Mouse (Mus musculus) embryonic facial prominence, embryonic 14.5 days (tissue): ENCODE results near the gene Zfp800. TPM values are rescaled to one million over a fixed set of nuclear protein-coding genes. Genes with fewer than 3 reads are reported as not detected.

ENCODE experiments used
- ATAC-seq: fragments of 200-750 bp; cut with Nextera tagmentation; 2 replicates; pipeline ENCODE4 v1.8.0; 2017; ENCODE audit warnings: low read depth, moderate number of reproducible peaks, moderate TSS enrichment
- DNase-seq: peaks from one replicate; pipeline ENCODE4 v3.0.0-alpha.2; 2015; ENCODE audit warnings: low spot score
- H3K27ac ChIP-seq: fragments of 300-500 bp; sonication (generic); replicated peaks from 2 replicates; pipeline ENCODE4 v1.5.1; 2014; ENCODE audit warnings: low read depth, mild to moderate bottlenecking, low read length, moderate library complexity
- H3K27me3 ChIP-seq: fragments of 300-500 bp; sonication (generic); replicated peaks from 2 replicates; pipeline ENCODE4 v1.6.1; 2014; ENCODE audit warnings: low read length; ENCODE audit not compliant: control insufficient read depth, insufficient read depth
- H3K36me3 ChIP-seq: fragments of 300-500 bp; sonication (generic); 2 replicates; pipeline ENCODE4 v1.6.1; 2014; ENCODE audit warnings: low read length, mixed read lengths; ENCODE audit not compliant: control insufficient read depth, insufficient read depth
- H3K4me1 ChIP-seq: fragments of 300-500 bp; sonication (generic); 2 replicates; pipeline ENCODE4 v1.6.1; 2014; ENCODE audit warnings: antibody characterized with exemption, low read length; ENCODE audit not compliant: control insufficient read depth, insufficient read depth
- H3K4me2 ChIP-seq: fragments of 300-500 bp; sonication (generic); 2 replicates; pipeline ENCODE4 v1.6.1; 2014; ENCODE audit warnings: low read depth, mild to moderate bottlenecking, low read length, moderate library complexity, mixed read lengths
- H3K4me3 ChIP-seq: fragments of 300-500 bp; sonication (generic); 2 replicates; pipeline ENCODE4 v1.5.1; 2014; ENCODE audit warnings: low read depth, mild to moderate bottlenecking, low read length
- H3K9ac ChIP-seq: fragments of 300-500 bp; sonication (generic); 2 replicates; pipeline ENCODE4 v1.6.1; 2014; ENCODE audit warnings: low read depth, mild to moderate bottlenecking, low read length, moderate library complexity, mixed read lengths
- H3K9me3 ChIP-seq: fragments of 300-500 bp; sonication (generic); 2 replicates; pipeline ENCODE4 v1.6.1; 2016; ENCODE audit warnings: low read length; ENCODE audit not compliant: control insufficient read depth
- WGBS: fragments of 180-500 bp; shearing (Covaris S2); extraction: QIAGEN DNeasy Blood & Tissue Kit; methylation state at CpG from one replicate; pipeline ENCODE4 v1.1.7; 2014; 5-methylcytosine and 5-hydroxymethylcytosine counted together
- polyA plus RNA-seq: library from polyadenylated mRNA; unstranded; fragments of >200 nt; fragmentation: Nextera tagmentation; extraction: Ambion mirVana; gene quantifications from 2 replicates; pipeline ENCODE4 v1.2.1, GENCODE M21; 2014

Gene Zfp800
- polyA plus RNA-seq, 1 experiment from 2014 or later: 19.9 TPM

DNA sequence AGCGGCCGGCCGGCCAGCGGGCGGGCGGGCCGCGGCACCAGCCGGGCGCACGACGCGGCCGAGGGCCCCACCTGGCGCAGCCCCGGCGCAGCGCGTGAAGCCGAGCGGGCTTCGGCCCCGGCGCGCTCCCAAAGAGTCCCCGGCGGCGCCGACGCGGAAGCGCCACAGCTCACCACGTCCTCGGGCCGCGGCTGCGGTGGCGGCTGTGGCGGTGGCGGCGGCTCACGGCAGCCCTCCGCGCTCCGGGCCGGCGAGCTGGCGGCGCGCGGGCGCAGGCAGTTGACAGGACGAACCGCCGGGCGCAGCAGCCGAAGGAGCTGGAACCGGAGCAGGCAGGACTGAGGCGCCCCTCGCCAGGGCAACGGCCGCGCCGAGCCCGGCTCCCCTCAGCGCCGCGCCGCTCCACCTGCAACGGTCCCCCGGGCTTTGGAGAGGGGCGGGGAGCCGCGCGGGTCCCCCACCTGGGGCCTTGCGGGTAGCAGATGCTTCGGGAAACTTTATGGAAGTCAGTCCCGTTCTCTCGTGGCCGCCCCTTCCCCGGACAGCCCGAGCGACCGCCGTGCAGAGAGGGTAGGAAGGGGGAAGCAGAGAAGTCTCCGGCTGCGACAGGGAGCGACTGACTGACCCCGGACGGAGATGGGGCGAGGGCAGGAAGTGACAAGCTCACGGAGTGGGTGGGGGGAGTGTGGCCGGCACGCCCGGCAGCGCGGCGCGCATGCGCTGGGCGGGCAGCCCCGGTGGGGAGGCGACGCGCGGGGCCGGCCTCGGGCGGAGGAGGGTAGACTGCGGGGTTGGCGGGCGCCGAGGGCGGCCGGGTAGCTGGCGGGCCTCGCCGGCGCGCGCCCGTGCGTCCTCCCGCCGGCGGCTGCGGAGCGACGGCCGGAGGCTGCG is 136.3 kb downstream of the Zfp800 start:
- H3K9me3 ChIP-seq: no peaks in the 10 kb centered on the region
- H3K4me3 ChIP-seq: peak overlapping the region; percentile 88
- peak overlapping the region; percentile 80 for H3K9ac ChIP-seq
- H3K4me2 ChIP-seq: peak overlapping the region; percentile 91
- H3K36me3 ChIP-seq: peaks cover 21% of the 10 kb centered on the region; the same call in 1 of the 2 replicates
- DNase-seq: peak; percentile 95
- H3K4me1 ChIP-seq: peaks cover 5% of the 10 kb centered on the region; the same call in 1 of the 2 replicates
- peak overlapping the region; percentile 80 for H3K27ac ChIP-seq
- WGBS: no CpG with 5 or more reads among the region's 131 CpGs
- ATAC-seq: peak; percentile 97
- no peaks in the 10 kb centered on the region for H3K27me3 ChIP-seq

GRCm38 (mm10) chr6:28260425-28261191 is 137.2 kb downstream of the Zfp800 start:
- peaks cover 5% of the 10 kb centered on the region; the same call in 1 of the 2 replicates for H3K4me1 ChIP-seq
- peak overlapping the region; percentile 80; the same call in 1 of the 2 replicates for H3K27ac ChIP-seq
- WGBS: 1% methylated on average over 38 of the region's 64 CpGs
- peaks cover 28% of the 10 kb centered on the region; the same call in 1 of the 2 replicates for H3K36me3 ChIP-seq
- H3K27me3 ChIP-seq: no peaks in the 10 kb centered on the region
- DNase-seq (peak; percentile 23), ATAC-seq (peak; percentile 17)
- H3K9me3 ChIP-seq: no peaks in the 10 kb centered on the region
- peak overlapping the region; percentile 88 for H3K4me3 ChIP-seq
- peak overlapping the region; percentile 91 for H3K4me2 ChIP-seq
- H3K9ac ChIP-seq: peak overlapping the region; percentile 80

GRCm38 (mm10) chr6:28259750-28260149 is 138.1 kb downstream of the Zfp800 start:
- Histone ChIP-seq H3K4me1 (peaks cover 5% of the 10 kb centered on the region; the same call in 1 of the 2 replicates), H3K36me3 (peaks cover 35% of the 10 kb centered on the region), H3K4me3 (no peak overlapping the region), H3K9ac (no peak overlapping the region), H3K27me3 (no peaks in the 10 kb centered on the region), H3K4me2 (no peak overlapping the region), H3K27ac (no peak overlapping the region), H3K9me3 (no peaks in the 10 kb centered on the region)
- DNase-seq: no peak
- ATAC-seq: no peak
- 92% methylated on average over 5 of the region's 5 CpGs for WGBS

DNA sequence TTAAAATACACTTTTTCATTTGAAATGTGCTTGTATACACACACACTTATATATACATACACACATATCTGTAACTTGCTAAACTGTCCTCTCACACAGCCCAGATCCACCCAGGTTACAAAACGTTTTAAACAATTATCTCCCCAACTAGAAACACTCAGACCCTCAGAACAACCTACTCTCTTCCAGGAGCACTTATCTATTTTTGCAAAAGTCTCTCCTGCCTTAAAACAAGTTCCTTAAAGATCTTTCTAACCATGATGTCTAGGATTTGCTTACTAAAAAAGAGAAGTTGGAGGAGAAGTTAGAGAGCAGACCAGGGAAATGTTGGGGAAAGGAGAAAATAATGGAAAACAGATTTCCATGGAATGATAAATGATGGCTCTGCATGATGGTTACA is 139.4 kb downstream of the Zfp800 start:
- Histone ChIP-seq H3K4me2 (no peak overlapping the region), H3K9ac (no peak overlapping the region), H3K27me3 (no peaks in the 10 kb centered on the region), H3K9me3 (no peaks in the 10 kb centered on the region), H3K27ac (no peak overlapping the region), H3K4me3 (no peak overlapping the region), H3K4me1 (peaks cover 5% of the 10 kb centered on the region; the same call in 1 of the 2 replicates), H3K36me3 (peaks cover 44% of the 10 kb centered on the region)
- ATAC-seq (no peak), DNase-seq (no peak)
- WGBS: 45% methylated on average over 1 of the region's 1 CpGs

- H3K27me3 ChIP-seq: no peaks in the 10 kb centered on the region
- H3K27ac ChIP-seq: no peak overlapping the region
- H3K9me3 ChIP-seq: no peaks in the 10 kb centered on the region
- peaks cover 48% of the 10 kb centered on the region for H3K36me3 ChIP-seq
- H3K9ac ChIP-seq: no peak overlapping the region
- peaks cover 5% of the 10 kb centered on the region; the same call in 1 of the 2 replicates for H3K4me1 ChIP-seq
- DNase-seq (no peak), ATAC-seq (no peak)
- 88% methylated on average over 1 of the region's 1 CpGs for WGBS
- H3K4me3 ChIP-seq: no peak overlapping the region
- no peak overlapping the region for H3K4me2 ChIP-seq
Measured at GRCm38 (mm10) chr6:28257772-28258171, 140.0 kb downstream of the Zfp800 start.

GRCm38 (mm10) chr6:28252790-28253189 is 145.0 kb downstream of the Zfp800 start:
- DNase-seq (no peak), ATAC-seq (no peak)
- Histone ChIP-seq H3K4me1 (no peaks in the 10 kb centered on the region), H3K27ac (no peak overlapping the region), H3K36me3 (peaks cover 46% of the 10 kb centered on the region), H3K4me2 (no peak overlapping the region), H3K9me3 (no peaks in the 10 kb centered on the region), H3K9ac (no peak overlapping the region), H3K4me3 (no peak overlapping the region), H3K27me3 (no peaks in the 10 kb centered on the region)

- Histone ChIP-seq H3K9me3 (no peaks in the 10 kb centered on the region), H3K4me3 (no peak overlapping the region), H3K36me3 (peaks cover 31% of the 10 kb centered on the region), H3K27ac (no peak overlapping the region), H3K4me2 (no peak overlapping the region), H3K4me1 (no peaks in the 10 kb centered on the region), H3K27me3 (no peaks in the 10 kb centered on the region), H3K9ac (no peak overlapping the region)
- 86% methylated on average over 2 of the region's 2 CpGs for WGBS
- no peak for DNase-seq
- no peak for ATAC-seq
Measured at GRCm38 (mm10) chr6:28248211-28248610, 149.6 kb downstream of the Zfp800 start.

DNA sequence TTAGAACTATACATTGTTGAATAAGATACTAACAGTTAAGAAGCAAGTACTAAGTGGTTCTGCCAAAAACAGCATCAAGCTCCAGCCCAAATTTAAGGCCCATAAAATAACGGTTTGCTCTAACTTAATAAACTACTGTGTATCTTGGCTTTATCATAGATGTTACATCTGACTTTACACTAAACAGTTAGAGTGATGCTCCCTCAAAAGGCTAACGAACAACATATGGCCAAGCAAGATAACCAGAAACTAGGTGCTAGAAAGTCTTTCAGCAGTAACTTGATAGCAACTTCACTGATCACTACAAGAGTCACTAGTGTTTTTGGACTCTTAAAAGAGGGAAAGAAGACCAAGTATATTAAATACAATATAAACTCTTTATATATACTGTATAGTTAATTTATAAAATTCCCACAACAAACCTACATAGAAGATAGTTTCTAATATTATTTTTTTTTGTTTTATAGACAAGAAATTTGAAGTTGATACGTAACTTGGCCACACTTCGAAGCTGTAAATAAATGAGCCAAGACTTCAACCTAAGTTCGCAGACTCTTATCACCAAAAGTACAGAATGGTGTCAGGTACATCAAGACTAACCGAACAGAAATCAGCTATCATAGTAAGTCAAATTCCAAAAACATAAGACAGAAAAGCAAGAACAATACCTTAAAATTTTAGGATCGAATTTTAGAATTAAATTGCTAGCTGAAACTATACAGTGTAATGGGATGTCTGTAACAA is 165.0 kb downstream of the Zfp800 start:
- no peak for DNase-seq
- ATAC-seq: no peak
- WGBS: 90% methylated on average over 7 of the region's 7 CpGs

More for the DNA sequence above, 165.0 kb downstream of the Zfp800 start:
- Histone ChIP-seq H3K9me3 (no peaks in the 10 kb centered on the region), H3K36me3 (0 out of 2 replicates have a peak, but pooled peaks cover 8% of the 10 kb centered on the region), H3K27ac (no peak overlapping the region), H3K4me2 (no peak overlapping the region), H3K4me3 (no peak overlapping the region), H3K27me3 (no peaks in the 10 kb centered on the region), H3K9ac (no peak overlapping the region), H3K4me1 (no peaks in the 10 kb centered on the region)
